Mouse (Mus musculus) C2C12 (cell line): ENCODE data around the gene Prps1l3. TPM values are rescaled to one million over a fixed set of nuclear protein-coding genes. Genes with fewer than 3 reads are reported as not detected.

Source experiments
- H3K27me3 ChIP-seq: one replicate; pipeline ENCODE4 v1.6.1; 2011; ENCODE audit not compliant: control insufficient read depth, insufficient read depth, insufficient read length
- H3K36me3 ChIP-seq: one replicate; pipeline ENCODE4 v1.6.1; 2011; ENCODE audit not compliant: control insufficient read depth, insufficient read depth
- H3K4me3 ChIP-seq: one replicate; pipeline ENCODE4 v1.5.1; 2011; ENCODE audit warnings: mild to moderate bottlenecking, control low read depth; ENCODE audit not compliant: poor library complexity, insufficient read depth, severe bottlenecking
- H3K79me2 ChIP-seq: one replicate; pipeline ENCODE4 v1.6.1; 2011; ENCODE audit not compliant: control insufficient read depth, insufficient read depth
- H3K79me3 ChIP-seq: one replicate; pipeline ENCODE4 v1.6.1; 2011; ENCODE audit warnings: low read depth, control low read depth
- H3ac ChIP-seq: one replicate; pipeline ENCODE3; 2011; ENCODE audit warnings: low read depth; ENCODE audit not compliant: control insufficient read depth, insufficient read length
- CEBPB ChIP-seq: IDR thresholded peaks from one replicate; pipeline ENCODE4 v1.6.1; 2011; ENCODE audit warnings: low read depth, mild to moderate bottlenecking, control low read depth, moderate library complexity
- CTCF ChIP-seq: IDR thresholded peaks from one replicate; pipeline ENCODE4 v1.5.1; 2011; ENCODE audit not compliant: control insufficient read depth, insufficient read depth, insufficient read length
- FOSL1 ChIP-seq: IDR thresholded peaks from one replicate; pipeline ENCODE4 v1.8.0; 2011; ENCODE audit warnings: mild to moderate bottlenecking, low read length; ENCODE audit not compliant: poor library complexity, insufficient read depth, severe bottlenecking
- MAX ChIP-seq: IDR thresholded peaks from one replicate; pipeline ENCODE4 v1.6.1; 2011; ENCODE audit warnings: mild to moderate bottlenecking, control low read depth
- MYOD1 ChIP-seq: IDR thresholded peaks from one replicate; pipeline ENCODE4 v1.6.1; 2011; ENCODE audit warnings: low read depth; ENCODE audit not compliant: control insufficient read depth, insufficient read length
- MYOG ChIP-seq: IDR thresholded peaks from one replicate; pipeline ENCODE4 v1.6.1; 2011; ENCODE audit not compliant: control insufficient read depth, insufficient read length; ENCODE audit errors: extremely low read depth
- USF1 ChIP-seq: IDR thresholded peaks from one replicate; pipeline ENCODE4 v1.6.1; 2011; ENCODE audit warnings: low read depth, mild to moderate bottlenecking, control low read depth, moderate library complexity
- polyA plus RNA-seq: library from polyadenylated mRNA; unstranded; fragments of >200 nt; fragmentation: generic; extraction: Trizol; gene quantifications from one replicate; pipeline ENCODE4 v1.2.1, GENCODE M21; 2012; ENCODE audit warnings: missing spikeins

Prps1l3 gene
- polyA plus RNA-seq, 1 experiment: 15.9 TPM

DNA sequence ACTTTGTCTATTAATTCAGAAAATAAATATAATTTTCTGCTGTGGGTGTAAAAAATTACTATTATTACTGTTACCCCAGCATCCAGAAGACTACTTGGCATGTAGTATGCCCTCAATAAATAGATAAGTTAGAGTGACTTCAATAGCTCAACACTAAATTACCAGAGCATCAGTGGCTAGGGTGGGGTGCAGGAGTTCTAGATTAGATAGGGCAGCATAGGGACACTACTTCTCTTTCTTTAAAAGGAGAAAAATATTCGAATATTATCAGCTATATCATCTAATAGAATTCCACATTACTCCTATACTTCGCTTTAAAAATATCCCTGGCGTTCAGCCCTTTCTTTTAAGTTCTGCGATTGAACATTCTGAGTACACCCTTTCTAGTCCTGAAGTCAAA, 509 bp upstream of the Prps1l3 start:
- H3ac ChIP-seq: peak overlapping the region; percentile 48
- TF ChIP-seq USF1: no peak
- no peak for TF ChIP-seq CTCF
- no peak for TF ChIP-seq CEBPB
- no peak for TF ChIP-seq MYOG
- TF ChIP-seq MYOD1: no peak
- TF ChIP-seq MAX: no peak
- no peak for TF ChIP-seq FOSL1
- H3K4me3 ChIP-seq: peak overlapping the region; percentile 55
- peaks cover 39% of the 10 kb centered on the region for H3K79me3 ChIP-seq
- H3K27me3 ChIP-seq: no peaks in the 10 kb centered on the region
- H3K79me2 ChIP-seq: peaks cover 44% of the 10 kb centered on the region
- peaks cover 4% of the 10 kb centered on the region for H3K36me3 ChIP-seq

DNA sequence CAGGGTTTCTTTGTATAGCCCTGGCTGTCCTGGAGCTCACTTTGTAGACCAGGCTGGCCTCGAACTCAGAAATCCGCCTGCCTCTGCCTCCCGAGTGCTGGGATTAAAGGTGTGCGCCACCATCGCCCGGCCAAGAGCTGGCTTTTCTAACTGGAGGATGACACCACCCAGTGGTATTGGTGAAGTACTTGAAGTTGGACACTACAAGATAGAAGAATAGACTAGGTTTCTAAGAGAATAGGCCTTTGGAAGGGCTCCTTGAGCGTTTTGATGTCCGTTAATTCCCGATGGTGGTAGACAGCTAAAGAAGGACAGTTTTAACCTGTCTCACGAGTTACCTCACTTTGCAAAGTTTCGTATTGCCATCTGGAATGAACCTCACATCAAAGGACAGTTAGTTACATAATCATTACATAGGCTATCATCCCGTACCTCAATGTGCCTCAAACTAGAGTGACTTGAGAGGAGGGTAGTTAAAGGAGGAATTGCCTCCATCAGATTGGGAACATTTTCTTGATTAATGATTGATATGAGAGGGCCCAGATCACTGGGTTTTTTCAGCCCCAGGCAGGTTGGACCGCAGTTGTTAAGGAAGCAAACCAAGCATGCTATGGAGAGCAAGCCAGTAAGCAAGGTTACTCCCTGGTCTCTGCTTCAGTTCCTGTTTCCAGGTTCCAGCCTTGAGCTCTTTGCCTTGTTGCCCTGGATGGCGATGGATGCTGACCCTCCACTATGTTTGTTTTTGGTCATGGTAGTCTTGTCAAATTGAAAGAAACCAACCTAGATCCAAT, 1.1 kb downstream of the Prps1l3 start:
- Histone ChIP-seq H3ac (no peak overlapping the region), H3K36me3 (peaks cover 18% of the 10 kb centered on the region), H3K79me3 (peaks cover 53% of the 10 kb centered on the region), H3K79me2 (peaks cover 59% of the 10 kb centered on the region), H3K27me3 (no peaks in the 10 kb centered on the region), H3K4me3 (peak overlapping the region; percentile 55)
- TF ChIP-seq USF1 (no peak), MAX (no peak), CEBPB (no peak), CTCF (no peak), MYOD1 (no peak), MYOG (no peak), FOSL1 (no peak)

DNA sequence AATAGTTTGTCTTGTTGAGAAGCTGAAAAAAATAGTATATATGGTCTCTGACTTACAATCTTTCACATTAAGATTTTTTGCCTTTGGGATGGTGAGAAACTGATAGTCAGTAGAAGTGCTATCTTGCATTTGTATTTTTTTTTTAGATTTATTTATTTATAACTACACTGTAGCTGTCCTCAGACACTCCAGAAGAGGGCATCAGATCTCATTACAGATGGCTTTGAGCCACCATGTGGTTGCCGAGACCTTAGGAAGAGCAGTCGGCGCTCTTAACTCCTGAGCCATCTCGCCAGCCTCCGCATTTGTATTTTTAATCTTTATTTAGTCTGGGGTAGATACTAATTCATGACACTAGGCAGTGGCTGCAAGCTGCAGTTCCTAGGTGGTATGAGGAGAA, 3.2 kb downstream of the Prps1l3 start:
- Histone ChIP-seq H3K36me3 (peaks cover 28% of the 10 kb centered on the region), H3ac (no peak overlapping the region), H3K79me3 (peaks cover 72% of the 10 kb centered on the region), H3K79me2 (peaks cover 80% of the 10 kb centered on the region), H3K4me3 (no peak overlapping the region), H3K27me3 (no peaks in the 10 kb centered on the region)
- TF ChIP-seq MAX: no peak
- TF ChIP-seq FOSL1: no peak
- no peak for TF ChIP-seq CEBPB
- TF ChIP-seq USF1: no peak
- no peak for TF ChIP-seq MYOG
- no peak for TF ChIP-seq MYOD1
- TF ChIP-seq CTCF: no peak

DNA sequence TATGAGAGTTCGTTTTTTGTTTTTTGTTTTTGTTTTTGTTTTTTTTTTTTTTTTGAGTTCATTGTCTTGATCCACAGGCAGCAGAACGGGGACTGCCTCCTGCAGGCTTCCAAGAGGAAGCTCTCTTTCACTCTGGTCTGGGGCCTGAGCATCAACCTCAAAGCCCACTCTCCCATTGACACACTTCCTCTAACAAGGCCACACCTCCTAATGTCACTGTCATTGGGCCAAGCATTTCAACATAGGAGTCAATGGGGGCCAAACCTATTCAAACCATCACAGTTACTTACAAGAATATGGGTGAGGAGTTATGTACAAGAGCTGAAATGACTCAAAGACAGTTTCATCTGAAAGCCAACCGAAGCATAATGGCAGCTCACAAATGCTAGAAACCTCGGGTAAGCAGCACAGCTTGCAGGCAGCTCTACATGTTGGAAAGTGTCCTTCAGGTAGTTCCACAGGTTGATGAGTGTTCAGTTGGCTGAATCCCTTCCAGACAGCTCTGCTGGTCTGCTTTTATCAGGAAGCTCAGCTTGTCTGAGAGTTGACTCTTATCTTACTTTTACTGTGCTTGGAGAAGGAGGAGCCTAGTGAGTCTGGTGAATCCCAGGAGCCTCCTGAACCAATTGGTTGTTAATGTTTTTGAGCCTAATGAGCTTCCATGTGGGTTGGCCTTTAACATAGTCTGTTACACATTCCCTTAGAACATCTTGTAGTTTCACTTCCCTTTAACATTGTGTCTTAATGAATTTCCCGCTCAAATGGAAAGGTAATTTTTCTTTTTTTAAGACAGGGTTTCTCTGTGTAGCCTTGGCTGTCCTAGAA, 13.7 kb downstream of the Prps1l3 start:
- peaks cover 30% of the 10 kb centered on the region for H3K79me3 ChIP-seq
- no peak overlapping the region for H3ac ChIP-seq
- H3K4me3 ChIP-seq: no peak overlapping the region
- TF ChIP-seq USF1 (no peak), MAX (no peak), CTCF (no peak), MYOD1 (no peak), MYOG (no peak), FOSL1 (no peak), CEBPB (no peak)
- H3K36me3 ChIP-seq: peaks cover 40% of the 10 kb centered on the region
- H3K79me2 ChIP-seq: peaks cover 35% of the 10 kb centered on the region
- no peaks in the 10 kb centered on the region for H3K27me3 ChIP-seq

DNA sequence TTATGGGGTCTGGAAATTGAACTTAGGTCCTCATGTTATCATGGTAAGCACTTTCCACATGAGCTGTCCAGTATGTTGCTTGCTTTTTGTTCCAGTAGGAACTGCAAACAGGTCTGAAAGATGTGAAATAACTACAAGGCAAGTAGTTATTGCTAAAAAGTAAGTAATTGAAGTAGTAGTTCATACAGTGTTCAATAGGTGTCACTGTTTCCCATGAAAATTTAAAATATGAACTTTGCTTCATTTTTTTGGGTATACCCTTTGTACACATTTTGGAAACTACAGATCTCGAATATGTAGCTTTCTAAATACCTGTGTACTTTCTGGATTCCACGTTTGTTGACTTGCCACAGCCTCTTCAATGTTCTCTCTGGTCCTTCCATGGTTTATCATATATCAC, 28.4 kb downstream of the Prps1l3 start:
- Histone ChIP-seq H3K79me3 (no peaks in the 10 kb centered on the region), H3K4me3 (no peak overlapping the region), H3K36me3 (no peaks in the 10 kb centered on the region), H3K79me2 (no peaks in the 10 kb centered on the region), H3ac (no peak overlapping the region), H3K27me3 (no peaks in the 10 kb centered on the region)
- TF ChIP-seq CEBPB: no peak
- no peak for TF ChIP-seq MYOG
- TF ChIP-seq FOSL1: no peak
- no peak for TF ChIP-seq MAX
- TF ChIP-seq MYOD1: no peak
- no peak for TF ChIP-seq USF1
- TF ChIP-seq CTCF: no peak

DNA sequence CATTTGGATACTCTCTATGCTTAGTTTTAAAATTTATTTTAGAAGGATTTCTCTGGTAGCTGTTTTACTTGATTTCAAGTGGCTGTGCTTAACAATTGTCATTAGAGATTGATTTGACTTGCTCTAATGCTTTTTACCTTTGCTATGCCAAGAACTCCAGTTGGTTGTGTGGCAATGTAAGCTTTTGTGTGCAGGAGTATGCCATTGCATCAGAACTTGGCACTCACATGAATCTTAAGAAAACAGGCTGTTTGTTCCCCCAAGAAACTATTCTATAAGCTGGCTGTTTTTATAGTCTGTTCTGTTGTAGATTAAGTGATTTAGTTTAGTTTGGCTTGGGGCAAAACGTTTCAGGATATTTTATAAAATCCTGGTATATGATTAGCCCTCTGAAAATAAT, 45.2 kb downstream of the Prps1l3 start:
- Histone ChIP-seq H3ac (no peak overlapping the region), H3K36me3 (no peaks in the 10 kb centered on the region), H3K79me2 (no peaks in the 10 kb centered on the region), H3K79me3 (peaks cover 2% of the 10 kb centered on the region), H3K4me3 (no peak overlapping the region), H3K27me3 (no peaks in the 10 kb centered on the region)
- TF ChIP-seq MYOD1 (no peak), USF1 (no peak), MYOG (no peak), CTCF (no peak), FOSL1 (no peak), MAX (no peak), CEBPB (no peak)
